Mouse (Mus musculus) left cerebral cortex, adult 8-10 months (tissue): ENCODE results near the gene Fgf14. TPM values are rescaled to one million over a fixed set of nuclear protein-coding genes. Genes with fewer than 3 reads are reported as not detected.
"Not testable (repeated sequence)": the region's sequence is repeated elsewhere in the genome, so short reads cannot be mapped to it uniquely, and the experiment has no call there.

Experiments
- DNase-seq, 2 experiments: peaks; one replicate each; pipeline ENCODE4 v3.0.0; 2022; ENCODE audit warnings: low spot score in 2 of 2
- total RNA-seq, 4 experiments: library from RNA; stranded (reverse); gene quantifications; 2 replicates each; pipeline ENCODE4 v1.2.4; 2022

The Fgf14 gene
- total RNA-seq, 4 experiments from 2014 or later, result 50.4 to 64.3 (median 57.0) TPM

- DNase-seq, result no peak
These were observed 191.7 kb downstream of the Fgf14 start for GRCm38 (mm10) chr14:124485261-124485660.

- no peak for DNase-seq
These were observed 202.8 kb downstream of the Fgf14 start for GRCm38 (mm10) chr14:124474066-124474667.

DNA sequence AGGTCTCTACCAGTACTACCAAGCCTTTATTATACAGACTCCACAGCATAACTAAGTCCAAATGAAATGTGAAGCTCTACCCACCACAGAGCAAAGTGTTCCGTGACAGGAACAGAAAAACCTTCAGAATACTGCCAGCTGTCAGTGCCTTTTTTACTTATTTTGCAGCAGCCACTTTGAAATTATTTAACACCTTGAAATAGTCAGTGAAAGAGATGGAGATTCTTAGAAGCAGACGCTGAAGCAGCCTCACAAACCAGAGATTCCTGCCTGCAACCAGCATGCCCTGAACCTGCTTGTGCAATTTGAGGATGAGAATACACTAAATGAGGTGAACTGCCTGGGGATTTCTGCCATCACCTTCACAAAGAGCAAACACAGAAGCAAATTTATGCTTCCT is 206.0 kb downstream of the Fgf14 start:
- DNase-seq, result no peak

GRCm38 (mm10) chr14:124455120-124455519 is 221.8 kb downstream of the Fgf14 start:
- DNase-seq, result no peak

DNA sequence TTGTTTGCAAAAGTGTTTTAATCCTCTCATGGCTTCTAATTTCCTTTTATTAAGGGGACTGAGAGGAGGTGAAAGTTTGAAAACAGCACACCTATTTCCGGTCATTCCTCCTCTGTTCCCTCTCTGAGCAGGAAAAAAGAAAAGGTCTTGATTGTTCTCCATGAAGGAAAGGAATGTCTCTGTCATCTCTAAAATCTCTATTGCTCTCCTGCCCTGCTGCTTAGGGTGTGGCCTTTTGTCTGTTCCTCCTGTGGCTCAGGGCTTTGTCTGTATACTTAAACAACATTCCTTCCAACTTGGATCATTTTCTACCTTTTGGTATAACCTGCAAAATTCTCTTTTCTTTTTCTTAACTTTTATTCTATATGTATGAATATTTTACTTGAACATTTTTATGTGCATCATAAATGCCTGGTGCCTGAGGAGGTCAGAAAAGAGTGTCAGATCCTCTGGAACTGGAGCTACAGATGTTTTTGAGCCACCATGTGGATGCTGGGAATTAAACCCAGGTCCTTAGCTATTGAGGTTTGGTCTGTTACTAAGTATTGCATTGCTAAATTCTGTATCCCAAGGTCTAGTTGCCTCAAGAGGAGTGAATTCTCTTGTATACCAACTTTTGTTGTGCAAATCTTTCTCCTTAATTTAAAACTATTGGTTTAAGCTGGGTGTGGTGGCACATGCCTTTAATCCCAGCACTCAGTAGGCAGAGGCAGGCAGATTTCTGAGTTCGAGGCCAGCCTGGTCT is 230.7 kb downstream of the Fgf14 start:
- no peak for DNase-seq

GRCm38 (mm10) chr14:124444831-124445230 is 232.1 kb downstream of the Fgf14 start:
- peak in 1 of 2 experiments; percentile 17 for DNase-seq

GRCm38 (mm10) chr14:124439298-124439697 is 237.6 kb downstream of the Fgf14 start:
- not testable (repeated sequence) for DNase-seq

GRCm38 (mm10) chr14:124411890-124412289 is 265.0 kb downstream of the Fgf14 start:
- DNase-seq, result no peak

- DNase-seq, result no peak
These were observed 266.0 kb downstream of the Fgf14 start for GRCm38 (mm10) chr14:124410945-124411344.

- DNase-seq, result no peak
These were observed 348.5 kb downstream of the Fgf14 start for GRCm38 (mm10) chr14:124328391-124328790.

- no peak for DNase-seq
These were observed 357.8 kb downstream of the Fgf14 start for GRCm38 (mm10) chr14:124319017-124319718.

DNA sequence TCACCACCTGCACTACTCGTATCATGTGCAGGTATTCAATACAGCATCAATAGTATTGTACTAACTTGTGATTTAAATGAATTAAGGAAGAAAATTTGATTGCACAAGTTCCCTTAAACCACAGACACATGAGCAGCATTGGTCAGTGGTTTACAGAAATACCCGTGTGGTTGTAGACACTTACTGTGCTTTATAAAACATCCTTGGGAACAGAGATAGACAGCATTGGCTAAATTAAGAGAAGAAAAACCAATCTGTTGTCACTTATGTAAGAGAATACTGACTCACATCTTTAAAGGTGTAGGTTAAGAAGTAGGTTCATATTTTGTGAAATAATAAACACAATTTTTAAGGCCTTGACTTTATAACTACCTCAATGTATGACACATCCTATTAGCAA is 361.4 kb downstream of the Fgf14 start:
- no peak for DNase-seq

GRCm38 (mm10) chr14:124287027-124287426 is 389.9 kb downstream of the Fgf14 start:
- no peak for DNase-seq

DNA sequence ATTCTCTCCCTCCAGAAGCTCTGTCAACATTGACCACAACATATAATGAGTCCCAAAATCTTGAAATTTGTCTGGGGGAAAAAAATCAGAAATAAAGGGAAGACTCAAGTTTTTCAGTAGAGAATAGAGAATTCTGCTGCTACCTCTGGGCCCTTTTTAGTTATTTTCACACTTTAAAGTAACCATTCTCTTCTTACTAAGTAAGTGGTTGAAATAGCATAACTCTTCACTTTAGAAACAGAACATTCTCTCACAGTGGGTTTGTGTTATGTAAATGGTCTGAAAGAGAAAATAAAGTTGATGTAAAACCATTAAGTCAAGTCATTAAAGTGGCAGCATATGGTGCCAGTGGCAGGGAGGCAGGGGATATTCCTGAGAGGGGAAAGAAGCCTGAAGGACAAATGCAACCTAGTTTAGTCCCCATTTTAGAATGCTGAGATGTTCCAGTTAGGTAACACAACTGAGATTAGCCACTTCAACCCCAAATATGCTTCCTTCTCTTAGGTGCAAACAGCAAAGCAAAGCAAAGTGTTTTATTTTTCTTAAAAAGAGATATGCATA is 398.5 kb downstream of the Fgf14 start:
- no peak for DNase-seq

GRCm38 (mm10) chr14:124266977-124267376 is 409.9 kb downstream of the Fgf14 start:
- DNase-seq, result no peak

- no peak for DNase-seq
These were observed 412.3 kb downstream of the Fgf14 start for GRCm38 (mm10) chr14:124264541-124265059.

DNA sequence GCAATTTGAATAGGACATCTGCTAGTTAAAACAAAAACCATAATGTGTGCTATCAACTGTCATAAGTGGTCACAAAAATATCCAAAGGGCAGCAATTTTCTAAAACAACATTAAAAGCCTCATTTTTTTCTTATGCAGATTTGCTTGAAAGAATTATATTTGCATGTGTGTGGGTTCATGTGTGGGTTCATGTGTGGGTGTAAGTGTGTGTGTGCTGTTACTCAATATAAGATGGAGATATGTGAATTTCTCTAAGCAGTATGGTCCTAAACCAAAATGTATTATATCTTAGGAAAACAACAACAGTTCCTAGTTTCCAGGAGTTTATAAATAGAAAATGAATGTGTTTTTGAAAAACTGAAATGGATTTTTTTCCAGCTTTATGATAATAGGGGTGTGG is 413.7 kb downstream of the Fgf14 start:
- no peak for DNase-seq

- DNase-seq, result no peak
These were observed 429.4 kb downstream of the Fgf14 start for GRCm38 (mm10) chr14:124247517-124247916.

- DNase-seq, result no peak
These were observed 453.5 kb downstream of the Fgf14 start for GRCm38 (mm10) chr14:124223445-124223844.

DNA sequence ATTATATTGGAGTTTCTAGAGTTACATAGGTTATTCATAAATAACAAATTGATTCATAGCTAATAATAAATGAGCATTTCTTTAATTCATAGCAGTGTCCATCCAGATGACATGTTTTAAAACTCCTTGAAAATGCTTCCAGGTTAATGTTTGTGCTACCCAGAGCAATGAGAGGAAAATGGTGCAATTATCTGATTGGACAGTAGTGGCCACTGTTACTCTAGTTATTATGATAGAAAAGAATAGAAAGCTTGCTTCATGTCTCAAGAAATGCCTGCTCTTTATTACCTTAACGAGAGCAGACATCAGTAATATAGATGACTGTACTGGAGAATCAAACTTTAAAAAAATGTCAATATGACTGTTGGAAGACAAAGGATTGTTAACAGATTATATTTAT is 454.5 kb downstream of the Fgf14 start:
- no peak for DNase-seq

GRCm38 (mm10) chr14:124220979-124221378 is 455.9 kb downstream of the Fgf14 start:
- DNase-seq, result no peak

- no peak for DNase-seq
These were observed 481.1 kb downstream of the Fgf14 start for GRCm38 (mm10) chr14:124195806-124196205.
